Mouse (Mus musculus) urinary bladder, postnatal 4 days (tissue): ENCODE measurements around the gene Ank2.

Source experiments
- DNase-seq, 2 experiments: peaks; one replicate each; pipeline ENCODE4 v3.0.0; 2021 to 2022; ENCODE audit warnings: low spot score in 2 of 2

Gene Ank2

DNA sequence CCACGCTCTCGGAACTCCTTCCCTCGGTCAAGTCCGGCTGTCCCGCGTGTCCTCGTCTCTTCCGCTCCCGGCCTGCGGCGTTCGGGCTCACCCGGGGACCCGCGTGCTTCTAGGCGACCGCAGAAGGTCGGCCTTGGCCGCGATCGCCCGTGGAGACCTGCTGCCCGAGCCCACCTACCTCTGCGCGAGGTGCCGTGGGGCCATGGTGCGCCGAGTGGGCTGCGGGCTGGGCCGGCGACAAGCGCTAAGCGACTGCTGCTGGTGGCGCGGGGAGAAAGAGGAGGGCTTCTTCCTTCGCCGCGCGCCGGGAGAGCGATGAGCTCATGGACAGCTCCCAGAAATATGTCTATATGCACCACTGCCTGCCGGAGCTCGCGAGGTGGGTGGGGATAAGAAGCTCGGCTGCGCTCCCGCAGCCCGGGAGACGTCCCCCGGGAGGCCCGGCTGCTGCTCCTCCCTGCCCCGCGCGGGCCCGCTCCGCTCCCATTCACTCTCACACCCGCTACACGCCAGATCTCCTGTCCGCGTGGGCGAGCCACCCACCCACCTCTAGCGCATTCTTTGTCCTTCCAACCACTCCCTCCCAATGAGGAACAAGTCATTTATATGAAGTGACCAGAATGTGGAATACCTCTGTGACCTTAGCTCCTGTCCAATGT, at the start of gene Ank2:
Gene Ank2 (minus strand): TSS at position 609 of the 659 bp plus-strand sequence.
- peak; percentile 23 to 62 for DNase-seq

DNA sequence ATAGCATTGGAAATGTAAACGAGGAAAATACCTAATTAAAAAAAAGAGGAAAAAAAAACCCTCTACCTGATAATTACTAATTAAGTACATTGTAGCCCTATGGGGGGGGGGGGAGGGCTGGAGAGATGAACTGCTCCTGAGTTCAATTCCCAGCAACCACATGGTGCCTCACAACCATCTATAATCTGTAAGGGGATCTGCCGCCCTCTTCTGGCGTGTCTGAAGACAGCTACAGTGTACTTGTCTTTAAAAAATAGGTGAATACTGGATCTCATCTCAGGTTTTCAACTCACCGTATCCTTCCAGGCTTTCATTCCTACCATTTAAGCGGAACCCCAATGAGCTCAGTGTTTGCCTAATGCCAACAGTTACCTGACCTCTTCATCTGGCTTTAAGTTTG, 48.7 kb upstream of the Ank2 start:
- no peak for DNase-seq

DNA sequence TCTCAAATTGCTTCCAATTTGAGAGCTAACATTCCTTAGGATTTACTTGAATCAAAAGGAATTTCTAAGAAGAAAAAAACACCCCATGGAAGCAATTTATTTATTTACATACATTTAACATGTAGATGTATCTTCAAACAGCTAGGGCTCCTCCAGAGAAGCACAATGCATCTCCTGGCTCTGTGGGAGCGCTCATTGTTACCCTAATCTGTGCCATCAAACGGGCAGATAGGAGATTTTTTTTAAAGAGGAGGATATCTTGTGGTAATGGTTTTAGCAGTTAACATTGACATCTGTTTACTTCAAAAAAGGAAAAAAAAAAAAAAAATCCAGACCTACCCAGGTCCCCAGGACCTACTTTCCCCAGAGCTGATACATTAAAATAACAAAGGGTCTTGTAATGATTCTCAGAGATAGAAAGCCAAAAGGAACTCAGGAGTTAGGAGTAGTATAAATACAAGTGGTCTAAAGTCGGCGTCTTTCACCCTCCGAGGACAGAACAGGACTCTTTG, 45.5 kb upstream of the Ank2 start:
- DNase-seq, result no peak

DNA sequence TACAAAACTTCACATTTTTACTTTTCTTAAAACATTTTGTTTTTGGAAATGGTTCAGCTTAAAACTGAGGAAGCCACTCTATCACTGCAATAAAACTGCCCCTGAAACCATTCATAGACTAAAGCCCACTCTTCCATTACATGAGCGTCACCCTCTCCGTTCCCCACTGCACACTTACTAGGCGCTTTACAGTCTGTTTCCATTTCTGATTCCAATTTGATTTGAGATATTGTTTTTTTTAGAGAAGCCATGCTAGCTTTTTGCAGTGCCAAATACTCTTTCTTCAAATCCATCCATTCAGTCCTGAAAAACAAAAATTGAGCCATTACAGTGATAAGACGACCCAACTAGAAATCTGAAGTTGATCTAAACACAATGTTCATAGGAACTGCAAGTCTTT, 44.8 kb upstream of the Ank2 start:
- DNase-seq, result no peak

DNA sequence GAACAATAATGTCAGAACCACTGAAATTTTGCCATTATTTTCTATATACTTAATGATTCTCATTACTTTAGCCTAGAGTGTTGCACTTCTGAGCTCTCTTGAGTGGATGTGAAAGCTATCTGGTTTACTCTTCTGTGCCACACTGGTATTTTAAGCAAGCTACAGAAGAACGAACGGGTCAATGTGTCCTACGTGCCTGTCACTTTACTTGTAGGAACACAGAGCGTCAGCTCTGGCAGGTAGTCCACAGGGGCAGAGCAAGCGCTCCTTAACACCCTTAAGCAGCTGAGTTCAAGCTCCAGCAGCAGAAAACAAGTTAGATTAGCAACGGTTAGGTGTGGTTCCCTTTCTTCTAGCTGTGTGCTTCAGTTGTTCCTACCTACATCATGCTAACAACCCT, 40.0 kb upstream of the Ank2 start:
- no peak for DNase-seq

DNA sequence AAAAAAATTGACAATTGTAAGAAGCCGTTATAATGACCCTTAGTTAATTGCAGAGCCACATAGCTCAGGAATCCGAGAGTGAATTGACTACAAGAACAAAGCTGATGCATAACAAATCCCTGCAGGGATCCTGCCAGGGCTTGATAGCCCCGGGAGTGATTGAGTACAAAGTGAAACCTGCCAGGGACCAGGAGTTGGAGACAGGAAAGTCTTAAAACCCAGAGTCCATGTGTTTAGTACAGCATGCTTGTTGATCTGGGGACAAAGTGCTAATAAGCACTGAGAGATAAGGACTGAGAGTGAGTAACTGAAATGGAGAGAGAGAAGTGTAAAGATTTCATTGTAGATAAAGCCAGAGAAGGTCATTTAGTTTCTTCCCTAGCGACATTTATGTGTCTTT, 31.1 kb upstream of the Ank2 start:
- DNase-seq, result no peak

DNA sequence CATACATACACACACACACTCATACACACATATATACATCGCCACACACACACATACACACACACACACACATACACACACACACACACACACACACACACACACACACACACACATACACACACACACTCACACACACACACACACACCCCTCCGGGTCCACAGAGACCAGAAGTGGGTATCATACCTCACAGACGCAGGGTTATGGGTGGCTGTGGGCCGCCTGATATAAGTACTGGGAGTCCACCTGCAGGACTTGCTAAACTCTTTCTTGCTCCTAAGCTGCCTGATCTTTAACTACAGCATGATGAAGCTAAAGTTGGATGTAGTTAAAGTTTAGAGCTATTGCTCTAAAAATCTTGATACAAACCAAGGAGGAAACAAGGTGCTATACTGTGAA, 30.7 kb upstream of the Ank2 start:
- DNase-seq, result no peak

DNA sequence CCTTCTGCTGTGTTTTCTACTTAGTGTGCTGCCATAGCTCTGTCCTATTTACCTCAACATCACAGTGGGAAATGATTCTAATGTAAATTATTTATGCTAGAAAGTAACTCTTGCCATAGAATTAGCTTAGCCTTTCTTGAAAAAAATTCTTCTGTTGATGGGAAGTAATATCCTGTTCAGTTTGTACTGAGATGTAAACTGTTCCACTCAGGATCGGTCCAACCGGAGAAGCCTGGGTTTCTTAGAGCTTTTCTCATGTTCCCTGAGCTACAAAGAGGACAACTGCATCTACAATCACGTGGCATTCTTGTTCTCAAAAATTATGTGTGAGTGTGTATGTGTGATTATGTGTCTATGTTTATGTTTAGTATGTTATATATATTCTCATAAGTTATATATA, 30.1 kb upstream of the Ank2 start:
- no peak for DNase-seq

DNA sequence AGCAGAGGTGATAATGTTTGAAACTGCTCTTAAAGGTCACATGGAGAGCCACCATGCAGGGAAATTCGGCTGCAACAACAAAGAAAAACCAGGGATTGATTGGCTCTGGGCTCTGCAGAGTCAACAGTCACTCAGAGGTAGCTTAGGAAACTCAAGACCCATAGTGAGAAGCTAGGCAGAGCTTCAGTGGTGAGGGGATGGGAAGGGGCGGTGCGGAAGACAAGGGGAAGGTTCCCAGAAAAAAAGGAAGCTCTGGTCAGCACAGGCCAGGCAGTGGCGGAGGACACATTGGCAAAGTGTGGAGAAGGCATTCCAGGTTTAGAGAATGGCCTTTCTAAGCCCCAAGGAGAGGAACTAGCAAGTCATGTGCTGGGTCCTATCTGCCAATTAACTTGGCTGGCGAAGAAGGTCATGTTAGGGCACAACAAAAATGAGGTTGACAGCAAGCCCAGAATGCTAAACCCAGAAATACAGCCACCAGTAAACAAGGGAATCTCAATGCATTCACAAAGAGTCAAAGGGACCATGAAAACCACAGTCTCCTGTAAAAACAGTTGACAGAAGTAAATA, 28.4 kb upstream of the Ank2 start:
- no peak for DNase-seq

DNA sequence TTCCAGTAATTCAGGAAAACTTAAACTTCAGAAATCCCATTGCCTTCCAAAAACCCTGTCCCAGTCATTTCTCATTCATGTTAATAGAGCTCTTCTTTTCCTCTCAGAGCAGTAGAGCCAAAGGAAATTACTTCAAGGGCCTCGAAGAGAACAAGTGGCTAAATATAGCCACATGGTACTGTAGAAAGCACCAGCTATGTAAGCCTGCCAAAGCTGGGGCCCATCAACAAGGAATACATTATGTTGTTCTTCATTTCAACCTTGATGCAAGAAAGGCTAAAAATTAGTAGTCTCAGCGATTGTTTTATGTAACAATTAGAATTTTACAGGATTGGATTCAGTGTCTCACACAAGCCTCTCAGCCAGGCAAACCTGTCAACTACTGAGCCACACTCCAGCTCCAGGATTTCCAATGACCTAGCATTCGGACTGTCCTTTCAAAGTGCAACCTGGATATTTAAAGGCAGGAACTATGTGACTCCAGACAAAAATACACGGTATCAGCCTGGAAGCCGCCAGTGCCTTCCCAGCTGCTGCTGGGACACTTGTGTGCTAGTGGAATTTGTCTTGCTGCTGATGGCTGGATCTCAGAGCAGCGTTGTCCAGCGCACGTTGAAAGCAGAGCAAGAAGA, 26.2 kb upstream of the Ank2 start:
- DNase-seq, result no peak

DNA sequence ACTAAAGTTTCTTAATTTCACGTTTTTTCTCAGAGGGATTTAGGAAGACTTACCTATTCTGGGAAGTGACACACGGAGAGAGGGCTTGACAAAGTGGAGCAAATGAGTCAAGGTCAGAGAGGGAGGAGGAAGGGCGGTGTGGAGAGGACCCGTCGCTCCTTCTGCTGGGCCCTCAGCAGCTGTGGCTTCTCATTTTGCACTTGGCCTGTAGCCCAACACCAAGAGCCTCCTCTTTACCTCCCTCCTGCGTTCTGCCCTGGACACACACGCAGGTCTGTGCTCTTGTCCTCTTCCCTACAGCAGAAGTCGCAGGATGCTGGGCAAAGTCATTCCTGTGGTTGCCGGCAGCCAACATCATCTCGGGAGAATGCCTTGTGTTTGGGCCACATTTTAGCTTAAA, 22.0 kb upstream of the Ank2 start:
- no peak for DNase-seq

DNA sequence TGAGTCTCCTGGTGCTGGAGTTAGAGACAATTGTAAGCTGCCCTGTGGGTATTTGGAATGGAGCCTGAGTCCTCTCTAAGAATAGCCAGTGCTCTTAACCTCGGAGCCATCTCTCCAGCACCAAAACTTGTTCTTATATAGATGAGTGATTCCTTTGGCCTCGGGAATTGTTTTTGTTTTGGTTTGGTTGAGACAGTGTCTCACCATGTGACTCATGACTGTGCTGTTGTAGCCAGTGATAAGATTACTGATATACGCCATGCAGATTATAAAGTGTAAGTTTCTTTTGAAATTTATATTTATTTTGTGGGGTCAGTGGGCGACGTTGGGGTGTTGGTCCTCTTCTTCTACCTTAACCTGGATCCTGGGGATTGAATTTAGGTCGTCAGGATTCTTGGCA, 21.1 kb upstream of the Ank2 start:
- no peak for DNase-seq

DNA sequence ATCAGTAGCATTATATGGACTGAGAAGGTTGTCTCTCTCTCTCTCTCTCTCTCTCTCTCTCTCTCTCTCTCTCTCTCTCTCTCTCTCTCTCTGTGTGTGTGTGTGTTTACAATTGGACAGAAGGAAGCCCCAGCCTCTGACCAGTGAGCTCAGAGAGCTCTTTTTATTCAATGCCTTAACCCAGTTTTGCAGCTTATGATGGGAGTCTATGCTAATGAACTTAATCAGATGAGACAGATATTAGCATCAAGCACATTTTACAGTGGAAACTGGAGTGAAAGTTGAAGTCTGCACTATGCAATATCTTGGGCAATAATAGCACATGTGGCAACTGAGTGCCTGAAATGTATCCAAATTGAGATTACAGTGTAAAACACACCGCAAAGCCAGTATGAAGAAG, 16.1 kb upstream of the Ank2 start:
- no peak for DNase-seq

DNA sequence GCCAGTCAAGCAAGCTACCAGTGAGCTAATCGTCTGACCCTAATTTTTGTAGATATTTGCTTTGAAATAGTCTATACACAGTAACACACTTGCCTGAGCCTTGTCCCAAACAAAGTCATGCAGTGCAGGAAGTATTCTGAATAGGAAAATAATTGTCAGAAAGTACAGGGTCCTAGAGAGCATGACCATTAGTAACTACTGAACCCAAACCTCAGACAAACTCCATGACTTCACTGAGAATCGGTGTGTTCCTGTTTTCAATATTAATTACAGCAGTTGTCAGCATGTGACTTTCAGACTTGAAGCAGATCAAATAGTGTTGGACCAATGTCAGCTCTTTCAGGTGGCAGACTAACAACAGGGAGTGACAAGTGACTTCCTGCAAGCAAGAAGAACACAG, 14.5 kb upstream of the Ank2 start:
- DNase-seq, result no peak

DNA sequence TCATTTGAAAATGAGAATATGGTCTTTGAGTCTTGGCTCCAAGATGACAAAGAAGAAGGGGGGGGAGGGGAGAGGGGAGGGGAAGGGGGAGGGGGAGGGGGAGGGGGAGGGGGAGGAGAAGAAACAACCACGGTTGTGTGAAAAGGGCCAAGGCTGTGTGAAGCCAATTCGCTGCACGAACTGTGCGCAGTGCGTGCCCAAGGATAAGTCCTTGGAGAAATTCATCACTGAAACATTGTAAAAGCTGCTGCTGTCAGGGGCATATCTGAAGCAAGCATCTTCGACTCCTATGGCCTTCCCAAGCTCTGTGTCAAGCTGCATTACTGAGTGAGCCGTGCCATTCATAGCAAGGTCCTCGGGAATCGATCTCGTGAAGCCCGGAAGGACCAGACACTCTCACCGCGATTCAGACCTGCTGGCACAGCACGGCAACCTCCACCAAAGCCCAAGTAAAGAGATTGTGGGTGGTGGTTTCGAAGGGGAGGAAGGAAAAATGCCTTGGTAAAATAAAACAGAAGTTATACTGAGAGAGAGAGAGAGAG, 13.7 kb upstream of the Ank2 start:
- DNase-seq, result no peak

DNA sequence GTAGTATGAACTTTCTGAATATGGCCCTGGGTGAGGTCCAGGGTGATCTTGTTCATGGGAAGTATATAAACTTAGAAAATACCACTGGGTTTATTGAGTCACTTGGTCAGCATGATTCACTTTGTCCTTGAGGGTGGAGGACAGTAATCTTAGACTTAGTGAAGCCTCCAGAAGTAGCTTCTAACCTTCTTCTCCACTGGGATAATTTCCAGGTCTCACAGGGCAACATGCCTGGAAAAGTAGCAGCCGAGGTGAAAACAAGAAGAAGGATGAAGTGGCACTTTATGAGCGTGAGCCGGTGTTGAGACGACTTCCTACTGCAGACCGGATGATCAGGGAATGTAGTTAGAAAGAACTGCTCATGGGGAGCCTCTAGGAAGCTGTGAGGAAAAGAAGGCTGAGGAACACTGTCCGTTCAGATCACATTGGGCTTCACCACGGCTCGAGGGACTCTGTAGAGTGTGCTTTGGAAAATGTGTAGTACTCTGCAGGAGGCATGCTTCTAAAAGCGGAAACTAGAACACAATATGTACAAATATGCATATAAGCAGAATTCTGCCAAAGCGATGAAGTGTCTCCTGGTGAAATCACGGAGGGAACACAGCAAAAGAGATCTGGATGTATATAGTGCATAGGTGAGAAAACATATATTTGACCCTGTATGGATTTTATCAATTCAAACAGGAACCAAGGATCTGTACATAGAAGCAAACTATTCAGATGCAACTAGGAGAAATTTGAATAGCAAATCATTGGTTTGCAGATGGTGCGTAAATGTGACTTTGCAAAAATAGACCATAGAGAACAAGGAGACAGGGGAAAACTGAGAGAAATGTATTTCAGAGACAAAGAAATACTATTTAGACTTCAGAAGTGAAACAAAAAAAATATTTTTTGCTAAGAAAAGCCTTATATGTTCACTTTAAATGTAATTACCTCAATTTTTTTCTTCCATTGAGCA, 12.9 kb upstream of the Ank2 start:
- DNase-seq, result no peak

DNA sequence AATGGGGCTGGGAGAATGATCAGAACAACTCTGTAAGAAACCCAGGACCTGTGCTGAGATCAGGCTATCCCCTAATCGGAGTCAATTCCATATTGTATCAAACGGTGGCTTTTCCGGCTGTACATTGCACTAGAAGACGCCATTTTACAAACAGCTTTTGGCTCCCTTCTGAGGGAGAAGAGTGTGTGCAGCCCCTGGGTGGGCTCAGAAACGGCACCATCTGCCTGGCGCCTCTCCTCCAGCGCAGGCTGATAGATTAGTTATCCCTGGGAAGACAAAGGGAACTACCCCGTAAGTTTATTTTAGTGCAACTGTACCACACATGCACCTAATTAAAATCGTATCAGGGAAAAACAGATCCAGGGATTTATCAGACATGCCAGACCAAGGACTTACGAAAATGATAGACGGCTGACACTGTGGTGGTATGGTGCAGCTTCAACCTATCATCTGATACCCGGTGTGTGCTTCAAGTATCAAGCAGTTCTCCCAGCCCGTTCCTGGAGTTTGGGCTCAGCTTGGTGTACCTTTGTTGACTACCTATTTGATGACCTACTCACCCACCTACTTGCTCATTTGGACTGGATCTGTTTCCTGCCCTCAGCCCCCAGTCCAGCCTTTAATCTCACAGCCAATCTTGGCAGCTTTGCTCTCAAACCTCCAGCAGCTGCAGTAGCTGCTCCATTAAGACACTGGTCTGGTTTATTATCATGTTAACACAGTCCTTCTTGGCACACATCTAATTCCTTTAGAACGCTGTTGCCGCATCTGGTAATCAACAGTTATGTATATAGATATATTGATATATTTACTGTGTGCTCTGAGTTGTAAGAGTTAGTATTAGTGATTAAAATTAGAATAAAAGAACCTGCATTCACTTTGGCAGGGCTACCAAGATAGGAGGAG, 9.0 kb upstream of the Ank2 start:
- DNase-seq, result no peak

DNA sequence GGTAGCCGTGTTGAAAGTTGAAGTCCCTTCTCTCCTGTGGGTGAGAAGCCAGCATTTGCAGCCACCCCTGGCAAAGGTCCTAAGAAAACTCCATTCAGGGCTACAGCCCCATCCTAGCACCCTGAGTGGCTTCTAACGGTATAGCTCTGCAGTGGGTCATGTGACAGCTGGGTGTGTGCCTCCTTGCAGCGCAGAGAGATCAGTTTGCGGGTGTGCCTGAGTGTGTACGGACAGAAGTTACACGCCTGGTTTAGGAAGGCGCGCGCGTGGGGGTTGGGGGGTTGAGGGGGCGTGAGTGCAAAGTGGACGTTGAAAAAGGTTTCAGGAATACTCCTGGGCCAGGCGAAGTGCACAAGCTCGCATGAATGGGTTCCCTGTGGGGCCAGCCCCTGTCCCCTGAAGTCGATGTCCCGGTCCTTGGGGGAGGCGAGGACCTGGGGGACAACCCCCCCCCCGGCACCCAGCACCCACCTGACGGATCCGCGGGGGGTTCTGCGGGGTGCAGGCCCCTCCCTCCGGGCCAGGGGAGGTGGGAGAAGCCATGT, 881 bp downstream of the Ank2 start:
- DNase-seq, result no peak

DNA sequence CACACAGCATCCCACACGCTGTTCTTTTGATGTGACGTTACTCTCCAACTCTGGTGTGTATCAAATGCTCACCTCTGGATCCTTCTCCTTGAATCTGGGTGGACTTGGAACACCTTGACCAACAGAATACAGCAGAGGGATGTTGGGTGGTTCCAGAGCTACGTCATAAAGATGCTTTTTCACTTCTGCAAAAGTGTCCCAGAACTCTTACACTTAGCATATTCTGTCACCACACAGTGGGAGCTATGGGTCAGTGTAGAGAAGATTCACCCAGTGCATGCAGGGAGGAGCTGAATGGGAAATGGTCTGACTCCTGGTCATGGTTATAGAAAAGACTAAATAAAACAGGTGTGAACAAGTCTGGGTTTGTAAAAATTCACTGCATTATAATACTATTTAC, 6.5 kb downstream of the Ank2 start:
- no peak for DNase-seq

DNA sequence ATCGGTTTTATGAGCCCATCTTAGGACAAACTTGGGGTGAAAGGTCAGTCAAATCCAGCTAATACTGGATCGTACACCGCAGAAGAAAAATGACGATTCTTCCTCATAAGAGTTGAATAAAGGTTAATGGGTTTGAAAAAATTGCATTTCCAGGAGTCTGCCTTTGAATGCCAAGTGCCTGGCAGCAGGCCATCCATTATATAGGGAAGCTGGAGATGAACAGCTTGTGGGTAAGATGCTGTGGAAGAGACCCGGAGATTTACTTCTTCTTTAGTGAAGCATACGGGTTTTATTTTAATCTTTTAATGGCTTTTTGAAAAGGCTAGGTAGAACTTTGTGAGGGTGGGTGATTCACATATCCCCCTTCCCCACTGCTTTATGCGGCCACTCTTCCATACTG, 11.8 kb downstream of the Ank2 start:
- DNase-seq, result no peak

DNA sequence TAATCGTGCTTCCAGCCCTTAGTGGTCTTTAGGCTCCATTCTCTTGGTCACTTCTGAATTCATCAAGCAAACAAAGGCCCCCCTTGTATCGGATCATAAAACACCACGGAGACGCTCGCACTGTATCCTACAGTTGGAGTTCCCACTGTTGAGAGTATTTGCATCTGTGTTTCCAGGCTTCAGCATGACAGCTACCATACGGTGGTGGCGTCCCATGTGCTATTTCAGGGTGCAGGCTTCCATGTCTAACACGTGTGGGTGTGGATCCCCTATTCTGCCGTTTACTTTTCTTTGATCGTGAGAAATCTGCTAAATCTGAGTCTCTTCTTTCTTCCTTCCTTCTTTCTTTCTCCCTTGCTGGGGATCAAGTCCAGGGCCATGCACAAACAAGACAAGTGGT, 14.0 kb downstream of the Ank2 start:
- no peak for DNase-seq
